In the genomic region with DNA sequence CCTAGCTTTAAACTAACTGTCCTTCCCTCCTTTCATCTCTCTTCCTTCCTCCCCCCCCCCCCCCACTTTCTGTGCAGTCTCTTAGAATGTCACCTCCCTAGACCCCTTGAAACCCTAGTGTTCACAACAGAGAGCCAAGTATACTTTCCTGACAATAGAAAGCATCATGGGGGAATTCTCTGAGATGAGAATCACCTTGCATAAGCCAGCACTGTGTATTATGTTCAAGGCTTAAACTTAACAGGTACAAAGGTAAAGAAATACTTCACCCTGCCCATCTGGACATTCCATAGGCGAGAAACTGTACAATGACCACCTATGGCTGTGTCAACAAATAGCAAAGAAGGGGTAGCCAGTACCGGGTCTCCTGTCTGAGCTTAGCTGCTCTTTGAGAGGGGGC, we compare ENCODE assay signal across 12 mouse cellular contexts. TPM values are rescaled to one million over a fixed set of nuclear protein-coding genes. Genes with fewer than 3 reads are reported as not detected.
DNase-seq lines count a peak whose midpoint lies in the region; ATAC-seq lines count a peak whose summit lies in the region.
"Had no signal": no experiment of that assay in that cellular context is flagged by ENCODE, and none has a peak within 500 bp of the region (broad histone marks: within the 10 kb centered on the region; RNA-seq: fewer than 3 reads in every experiment).

No protein-coding gene starts in this region.

- intact Hi-C loops in heart, postnatal 36 days (cut with DNase I), result no loop called here

- H3K9ac ChIP-seq in heart, embryonic 13.5 days, result no peak overlapping the region
- peak overlapping the region; percentile 19; the same call in 1 of the 2 replicates for H3K9ac ChIP-seq in lung, embryonic 16.5 days (ENCODE audit: low read length)
- peak overlapping the region; percentile 3; the same call in 1 of the 2 replicates for H3K9ac ChIP-seq in intestine, embryonic 16.5 days (ENCODE audit: low read depth, low read length)
- peak overlapping the region; percentile 35; the same call in 1 of the 2 replicates for H3K9ac ChIP-seq in stomach, embryonic 16.5 days (ENCODE audit: low read length)
- H3K9ac ChIP-seq: liver, embryonic 14.5 days; midbrain, embryonic 13.5 days; neural tube, embryonic 12.5 days had no signal

- H3K9me3 ChIP-seq in heart, embryonic 13.5 days, result no peaks in the 10 kb centered on the region
- H3K9me3 ChIP-seq in lung, embryonic 16.5 days (ENCODE audit: control insufficient read depth, low read length), result no peaks in the 10 kb centered on the region
- H3K9me3 ChIP-seq in intestine, embryonic 16.5 days (ENCODE audit: control insufficient read depth, low read length), result no peaks in the 10 kb centered on the region
- H3K9me3 ChIP-seq in stomach, embryonic 16.5 days (replicated peaks; ENCODE audit: control insufficient read depth, low read length), result no peaks in the 10 kb centered on the region
- H3K9me3 ChIP-seq: midbrain, embryonic 13.5 days; neural tube, embryonic 12.5 days had no signal

- H3K27ac ChIP-seq in heart, embryonic 13.5 days (replicated peaks), result peak overlapping the region; percentile 79
- H3K27ac ChIP-seq in lung, embryonic 16.5 days (ENCODE audit: low read length), result peak overlapping the region; percentile 78
- peak overlapping the region; percentile 35; the same call in 1 of the 2 replicates for H3K27ac ChIP-seq in intestine, embryonic 16.5 days (ENCODE audit: low read length)
- peak overlapping the region; percentile 57 for H3K27ac ChIP-seq in stomach, embryonic 16.5 days (ENCODE audit: low read length)
- H3K27ac ChIP-seq: liver, embryonic 14.5 days; midbrain, embryonic 13.5 days; neural tube, embryonic 12.5 days had no signal

- peaks cover 3% of the 10 kb centered on the region; the same call in 1 of the 2 replicates for H3K36me3 ChIP-seq in heart, embryonic 13.5 days
- H3K36me3 ChIP-seq in lung, embryonic 16.5 days (ENCODE audit: control insufficient read depth, insufficient read depth, low read length), result no peaks in the 10 kb centered on the region
- no peaks in the 10 kb centered on the region for H3K36me3 ChIP-seq in intestine, embryonic 16.5 days (ENCODE audit: control insufficient read depth, insufficient read depth, low read length)
- H3K36me3 ChIP-seq in stomach, embryonic 16.5 days (ENCODE audit: control insufficient read depth, insufficient read depth, low read length), result no peaks in the 10 kb centered on the region
- H3K36me3 ChIP-seq: midbrain, embryonic 13.5 days; neural tube, embryonic 12.5 days had no signal

- ATAC-seq in heart, embryonic 13.5 days (ENCODE audit: extremely low read depth, insufficient number of reproducible peaks, low FRiP score, low TSS enrichment), result no peak
- ATAC-seq in lung, embryonic 16.5 days (ENCODE audit: low read depth), result no peak
- no peak for ATAC-seq in intestine, embryonic 16.5 days
- no peak for ATAC-seq in stomach, embryonic 16.5 days (ENCODE audit: insufficient read depth, low FRiP score)
- no peak for ATAC-seq in granulocyte monocyte progenitor cell, adult 5-6 weeks (replicated peaks; ENCODE audit: poor library complexity, severe bottlenecking)
- ATAC-seq: midbrain, embryonic 13.5 days had no signal

- no peak for DNase-seq in heart, postnatal 36 days
- no peak for DNase-seq in lung, postnatal 25 days (ENCODE audit: low spot score)
- DNase-seq: right cerebral cortex, adult 18-20 months had no signal

- H3K27me3 ChIP-seq in heart, embryonic 13.5 days (replicated peaks), result peaks cover 51% of the 10 kb centered on the region
- peaks cover 18% of the 10 kb centered on the region for H3K27me3 ChIP-seq in lung, embryonic 16.5 days (ENCODE audit: control insufficient read depth, insufficient read depth, low read depth, low read length)
- no peaks in the 10 kb centered on the region for H3K27me3 ChIP-seq in intestine, embryonic 16.5 days (replicated peaks; ENCODE audit: control insufficient read depth, insufficient read depth, low read length)
- H3K27me3 ChIP-seq in stomach, embryonic 16.5 days (ENCODE audit: control insufficient read depth, insufficient read depth, low read length), result peaks cover 15% of the 10 kb centered on the region

- H3K4me1 ChIP-seq in heart, embryonic 13.5 days, result peaks cover 32% of the 10 kb centered on the region
- peaks cover 27% of the 10 kb centered on the region for H3K4me1 ChIP-seq in lung, embryonic 16.5 days (replicated peaks; ENCODE audit: control insufficient read depth, insufficient read depth, low read length)
- peaks cover 15% of the 10 kb centered on the region for H3K4me1 ChIP-seq in intestine, embryonic 16.5 days (ENCODE audit: control insufficient read depth, insufficient read depth, low read length)
- peaks cover 16% of the 10 kb centered on the region for H3K4me1 ChIP-seq in stomach, embryonic 16.5 days (ENCODE audit: control insufficient read depth, insufficient read depth, low read length)

- H3K4me2 ChIP-seq in heart, embryonic 13.5 days, result peak overlapping the region; percentile 50
- peak overlapping the region; percentile 1; the same call in 1 of the 2 replicates for H3K4me2 ChIP-seq in lung, embryonic 16.5 days (ENCODE audit: low read depth, low read length)
- H3K4me2 ChIP-seq in intestine, embryonic 16.5 days (ENCODE audit: low read depth, low read length), result no peak overlapping the region
- H3K4me2 ChIP-seq in stomach, embryonic 16.5 days (ENCODE audit: low read depth, low read length), result 0 out of 2 replicates have a peak overlapping the region, but pooled peaks have one; percentile 5
- H3K4me2 ChIP-seq: neural tube, embryonic 12.5 days had no signal

- no peak overlapping the region for H3K4me3 ChIP-seq in heart, embryonic 13.5 days
- H3K4me3 ChIP-seq in lung, embryonic 16.5 days (ENCODE audit: low read length), result no peak overlapping the region
- H3K4me3 ChIP-seq in intestine, embryonic 16.5 days (ENCODE audit: low read length), result no peak overlapping the region
- H3K4me3 ChIP-seq in stomach, embryonic 16.5 days (replicated peaks; ENCODE audit: low read length), result no peak overlapping the region
- H3K4me3 ChIP-seq: midbrain, embryonic 13.5 days; neural tube, embryonic 12.5 days had no signal

- WGBS in heart, embryonic 13.5 days, result 46% methylated on average over 2 of the region's 2 CpGs
- 35% methylated on average over 2 of the region's 2 CpGs for WGBS in lung, embryonic 16.5 days
- WGBS in intestine, embryonic 16.5 days, result 67% methylated on average over 2 of the region's 2 CpGs
- 44% methylated on average over 2 of the region's 2 CpGs for WGBS in stomach, embryonic 16.5 days

RNA-seq across cellular contexts. Expression of gene Gimap5, which starts 0.5 kb away (rescaled TPM):
- polyA plus RNA-seq in heart, embryonic 13.5 days (2015; fragmentation: Nextera tagmentation; extraction: Ambion mirVana), result 7.2 and 8.2 TPM in 2 replicates
- 1 to 10 TPM; 6.0 to 6.6 TPM for total RNA-seq in heart, postnatal 36 days (2021)
- polyA plus RNA-seq in lung, embryonic 16.5 days (2015; fragmentation: Nextera tagmentation; extraction: Ambion mirVana), result 22.3 and 22.4 TPM in 2 replicates
- 9.7 and 13.8 TPM in 2 replicates for polyA plus RNA-seq in intestine, embryonic 16.5 days (2015; fragmentation: Nextera tagmentation; extraction: Ambion mirVana)
- 6.9 and 8.1 TPM in 2 replicates for polyA plus RNA-seq in stomach, embryonic 16.5 days (2015; fragmentation: Nextera tagmentation; extraction: Ambion mirVana)
- total RNA-seq in granulocyte monocyte progenitor cell, adult 5-6 weeks (2014; fragmentation: Nextera tagmentation), result 0.75 TPM in 1 of 2 replicates, not detected in the other
- total RNA-seq in granulocyte monocyte progenitor cell, adult 5-6 weeks (2017), result 0.09 TPM in 1 of 2 replicates, not detected in the other

RNA-seq across cellular contexts. Expression of gene Gimap1, which starts 6.6 kb away (rescaled TPM):
- 24.2 and 27.5 TPM in 2 replicates for polyA plus RNA-seq in heart, embryonic 13.5 days (2015; fragmentation: Nextera tagmentation; extraction: Ambion mirVana)
- total RNA-seq in heart, postnatal 36 days (2021), result 10 to 100 TPM in 1 of 2 experiments, 1 to 10 TPM in 1; 8.1 to 11.8 TPM
- 46.7 and 51.1 TPM in 2 replicates for polyA plus RNA-seq in lung, embryonic 16.5 days (2015; fragmentation: Nextera tagmentation; extraction: Ambion mirVana)
- polyA plus RNA-seq in intestine, embryonic 16.5 days (2015; fragmentation: Nextera tagmentation; extraction: Ambion mirVana), result 36.2 and 39.1 TPM in 2 replicates
- polyA plus RNA-seq in stomach, embryonic 16.5 days (2015; fragmentation: Nextera tagmentation; extraction: Ambion mirVana), result 15.7 and 19.7 TPM in 2 replicates
- total RNA-seq in granulocyte monocyte progenitor cell, adult 5-6 weeks (2014; fragmentation: Nextera tagmentation), result 0.43 and 3.1 TPM in 2 replicates
- 0.93 and 2.0 TPM in 2 replicates for total RNA-seq in granulocyte monocyte progenitor cell, adult 5-6 weeks (2017)

RNA-seq across cellular contexts. Expression of gene Gimap3, which starts 25.2 kb away (rescaled TPM):
- polyA plus RNA-seq in heart, embryonic 13.5 days (2015; fragmentation: Nextera tagmentation; extraction: Ambion mirVana), result 0.06 TPM in 1 of 2 replicates, not detected in the other
- total RNA-seq in heart, postnatal 36 days (2021), result under 1 TPM; 0.51 to 0.53 TPM
- polyA plus RNA-seq in lung, embryonic 16.5 days (2015; fragmentation: Nextera tagmentation; extraction: Ambion mirVana), result 0.08 and 0.10 TPM in 2 replicates
- polyA plus RNA-seq in intestine, embryonic 16.5 days (2015; fragmentation: Nextera tagmentation; extraction: Ambion mirVana), result 0.37 and 0.43 TPM in 2 replicates
- 0.14 and 0.17 TPM in 2 replicates for polyA plus RNA-seq in stomach, embryonic 16.5 days (2015; fragmentation: Nextera tagmentation; extraction: Ambion mirVana)
- not detected in 2 replicates for total RNA-seq in granulocyte monocyte progenitor cell, adult 5-6 weeks (2014; fragmentation: Nextera tagmentation)
- 0.34 TPM in 1 of 2 replicates, not detected in the other for total RNA-seq in granulocyte monocyte progenitor cell, adult 5-6 weeks (2017)
- total RNA-seq: left cerebral cortex, adult 8-10 months had no signal
- polyA plus RNA-seq: midbrain, embryonic 13.5 days; neural tube, embryonic 12.5 days had no signal

RNA-seq across cellular contexts. Expression of gene Gimap7, which starts 27.1 kb away (rescaled TPM):
- not detected in 2 replicates for polyA plus RNA-seq in heart, embryonic 13.5 days (2015; fragmentation: Nextera tagmentation; extraction: Ambion mirVana)
- total RNA-seq in heart, postnatal 36 days (2021), result under 1 TPM in 1 of 2 experiments, not detected in 1; 0.22 TPM
- polyA plus RNA-seq in lung, embryonic 16.5 days (2015; fragmentation: Nextera tagmentation; extraction: Ambion mirVana), result not detected in 2 replicates
- 0.28 and 0.34 TPM in 2 replicates for polyA plus RNA-seq in intestine, embryonic 16.5 days (2015; fragmentation: Nextera tagmentation; extraction: Ambion mirVana)
- 0.14 TPM in 1 of 2 replicates, not detected in the other for polyA plus RNA-seq in stomach, embryonic 16.5 days (2015; fragmentation: Nextera tagmentation; extraction: Ambion mirVana)
- total RNA-seq in granulocyte monocyte progenitor cell, adult 5-6 weeks (2014; fragmentation: Nextera tagmentation), result not detected in 2 replicates
- total RNA-seq in granulocyte monocyte progenitor cell, adult 5-6 weeks (2017), result not detected in 2 replicates
- total RNA-seq: left cerebral cortex, adult 8-10 months had no signal
- polyA plus RNA-seq: midbrain, embryonic 13.5 days; neural tube, embryonic 12.5 days had no signal

RNA-seq across cellular contexts. Expression of gene Gm28053, which starts 27.1 kb away (rescaled TPM):
- 3.7 and 5.0 TPM in 2 replicates for polyA plus RNA-seq in heart, embryonic 13.5 days (2015; fragmentation: Nextera tagmentation; extraction: Ambion mirVana)
- total RNA-seq in heart, postnatal 36 days (2021), result 1 to 10 TPM; 3.1 to 4.7 TPM
- 3.6 and 4.6 TPM in 2 replicates for polyA plus RNA-seq in lung, embryonic 16.5 days (2015; fragmentation: Nextera tagmentation; extraction: Ambion mirVana)
- 3.2 and 9.2 TPM in 2 replicates for polyA plus RNA-seq in intestine, embryonic 16.5 days (2015; fragmentation: Nextera tagmentation; extraction: Ambion mirVana)
- polyA plus RNA-seq in stomach, embryonic 16.5 days (2015; fragmentation: Nextera tagmentation; extraction: Ambion mirVana), result 2.5 and 3.2 TPM in 2 replicates
- total RNA-seq in granulocyte monocyte progenitor cell, adult 5-6 weeks (2014; fragmentation: Nextera tagmentation), result 11.1 TPM in 1 of 2 replicates, not detected in the other
- 3.1 TPM in 1 of 2 replicates, not detected in the other for total RNA-seq in granulocyte monocyte progenitor cell, adult 5-6 weeks (2017)
- polyA plus RNA-seq: midbrain, embryonic 13.5 days had no signal
